Mouse (Mus musculus): ENCODE measurements around the gene Gm10563.
"Not testable (repeated sequence)": the region's sequence is repeated elsewhere in the genome, so short reads cannot be mapped to it uniquely, and the experiment has no call there.

The Gm10563 gene

GRCm38 (mm10) chr4:155645308-155645707, at the start of gene Gm10563:
Gene Gm10563, minus strand, starts transcription at chr4:155645408.
- in situ Hi-C loops (cut with MboI, MseI) = not testable (repeated sequence)

- in situ Hi-C loops (cut with MboI, MseI) = loop anchor here (5.0 kb wide), 3 partner anchors 37 to 327 kb away; no protein-coding TSS in a partner anchor
Measured at GRCm38 (mm10) chr4:155694482-155695401, 49.5 kb upstream of the Gm10563 start.

- in situ Hi-C loops (cut with MboI, MseI) = loop anchor here in 1 of 2 experiments (5.0 kb wide), 1 partner anchor 37 kb away; no protein-coding TSS in a partner anchor
Measured at GRCm38 (mm10) chr4:155694111-155694481, 48.9 kb upstream of the Gm10563 start, which contains the start of gene Fndc10. Gene Fndc10, plus strand, starts transcription at chr4:155694342.

GRCm38 (mm10) chr4:155692421-155692820, 47.2 kb upstream of the Gm10563 start:
- in situ Hi-C loops (cut with MboI, MseI) = loop anchor here in 1 of 2 experiments (5.0 kb wide), 1 partner anchor 35 kb away; no protein-coding TSS in a partner anchor

- in situ Hi-C loops (cut with MboI, MseI) = loop anchor here in 1 of 2 experiments (5.0 kb wide), 1 partner anchor 33 kb away; no protein-coding TSS in a partner anchor
Measured at GRCm38 (mm10) chr4:155690571-155691375, 45.6 kb upstream of the Gm10563 start.

- in situ Hi-C loops (cut with MboI, MseI) = not testable (repeated sequence)
Measured at GRCm38 (mm10) chr4:155687764-155688163, 42.6 kb upstream of the Gm10563 start.

GRCm38 (mm10) chr4:155683670-155684277, 38.6 kb upstream of the Gm10563 start:
- in situ Hi-C loops (cut with MboI, MseI) = not testable (repeated sequence)

- in situ Hi-C loops (cut with MboI, MseI) = no loop called here
Measured at GRCm38 (mm10) chr4:155675991-155676390, 30.8 kb upstream of the Gm10563 start.

GRCm38 (mm10) chr4:155672082-155672481, 26.9 kb upstream of the Gm10563 start:
- in situ Hi-C loops (cut with MboI, MseI) = no loop called here

GRCm38 (mm10) chr4:155670236-155670635, 25.0 kb upstream of the Gm10563 start:
- in situ Hi-C loops (cut with MboI, MseI) = not testable (repeated sequence)

GRCm38 (mm10) chr4:155669598-155670075, 24.4 kb upstream of the Gm10563 start:
- in situ Hi-C loops (cut with MboI, MseI) = no loop called here

GRCm38 (mm10) chr4:155668689-155669597, 23.7 kb upstream of the Gm10563 start, which contains the start of gene Mib2:
Gene Mib2, minus strand, starts transcription at chr4:155669198.
- in situ Hi-C loops (cut with MboI, MseI) = no loop called here

- in situ Hi-C loops (cut with MboI, MseI) = no loop called here
Measured at GRCm38 (mm10) chr4:155666903-155667302, 21.7 kb upstream of the Gm10563 start.

- in situ Hi-C loops (cut with MboI, MseI) = no loop called here
Measured at GRCm38 (mm10) chr4:155660641-155661040, 15.4 kb upstream of the Gm10563 start.

GRCm38 (mm10) chr4:155658961-155659360, 13.8 kb upstream of the Gm10563 start:
- in situ Hi-C loops (cut with MboI, MseI) = loop anchor here in 1 of 2 experiments (5.0 kb wide), 1 partner anchor 33 kb away; the partner anchor contains the start of gene Fndc10

GRCm38 (mm10) chr4:155656214-155656751, 11.1 kb upstream of the Gm10563 start:
- in situ Hi-C loops (cut with MboI, MseI) = loop anchor here in 1 of 2 experiments (5.0 kb wide), 1 partner anchor 36 kb away; the partner anchor contains the start of gene Fndc10

- in situ Hi-C loops (cut with MboI, MseI) = loop anchor here in 1 of 2 experiments (5.0 kb wide), 1 partner anchor 38 kb away; the partner anchor contains the start of gene Fndc10
Measured at GRCm38 (mm10) chr4:155654456-155655298, 9.5 kb upstream of the Gm10563 start.

- in situ Hi-C loops (cut with MboI, MseI) = no loop called here
Measured at GRCm38 (mm10) chr4:155654183-155654455, 8.9 kb upstream of the Gm10563 start.
